Mouse (Mus musculus): ENCODE measurements around the gene Snrpb2. TPM values are rescaled to one million over a fixed set of nuclear protein-coding genes. Genes with fewer than 3 reads are reported as not detected.
A peak's percentile ranks its signal among the peaks of the same experiment; 100 is the strongest.

Gene Snrpb2
- 54.4 and 65.3 TPM in 2 replicates for polyA plus RNA-seq (2014; fragmentation: Nextera tagmentation; extraction: Ambion mirVana)

GRCm38 (mm10) chr2:143062812-143063792 is at the start of gene Snrpb2:
Gene Snrpb2 (plus strand): TSS chr2:143063039.
- H3K27ac ChIP-seq (ENCODE audit: low read depth, low read length), result no peak within 1 kb of the TSS
- 1% methylated on average over 55 of the region's 55 CpGs for WGBS
- ATAC-seq (ENCODE audit: low read depth), result peak; percentile 93

GRCm38 (mm10) chr2:143013057-143013456 is 49.8 kb upstream of the Snrpb2 start:
- H3K27ac ChIP-seq (ENCODE audit: low read depth, low read length), result no peak overlapping the region
- no peak overlapping the region for H3K9ac ChIP-seq (replicated peaks; ENCODE audit: low read depth, low read length)
- WGBS, result 80% methylated on average over 5 of the region's 5 CpGs
- H3K9me3 ChIP-seq (ENCODE audit: control insufficient read depth, low read length), result no peaks in the 10 kb centered on the region
- no peak overlapping the region for H3K4me3 ChIP-seq (ENCODE audit: low read depth, low read length)
- H3K27me3 ChIP-seq (ENCODE audit: control insufficient read depth, insufficient read depth, low read length), result no peaks in the 10 kb centered on the region
- no peak for ATAC-seq (ENCODE audit: low read depth)
- H3K36me3 ChIP-seq (ENCODE audit: control insufficient read depth, insufficient read depth, low read length), result no peaks in the 10 kb centered on the region
- H3K4me1 ChIP-seq (ENCODE audit: control insufficient read depth, insufficient read depth, low read length), result no peaks in the 10 kb centered on the region
- no peak overlapping the region for H3K4me2 ChIP-seq (ENCODE audit: low read depth, low read length)

More at GRCm38 (mm10) chr2:143062812-143063792, at the start of gene Snrpb2:
- Histone ChIP-seq H3K36me3 (ENCODE audit: control insufficient read depth, insufficient read depth, low read length) (peaks cover 15% of the 10 kb centered on the region), H3K4me3 (ENCODE audit: low read depth, low read length) (peak within 1 kb of the TSS; percentile 61), H3K9ac (replicated peaks; ENCODE audit: low read depth, low read length) (peak within 1 kb of the TSS; percentile 79), H3K27me3 (ENCODE audit: control insufficient read depth, insufficient read depth, low read length) (no peaks in the 10 kb centered on the region), H3K4me2 (ENCODE audit: low read depth, low read length) (peak within 1 kb of the TSS; percentile 84), H3K9me3 (ENCODE audit: control insufficient read depth, low read length) (no peaks in the 10 kb centered on the region), H3K4me1 (ENCODE audit: control insufficient read depth, insufficient read depth, low read length) (peaks cover 4% of the 10 kb centered on the region; the same call in 1 of the 2 replicates)

- ATAC-seq (ENCODE audit: low read depth), result peak; percentile 39; the same call in 1 of the 2 replicates
- Histone ChIP-seq H3K4me2 (ENCODE audit: low read depth, low read length) (no peak overlapping the region), H3K9ac (replicated peaks; ENCODE audit: low read depth, low read length) (no peak overlapping the region), H3K4me1 (ENCODE audit: control insufficient read depth, insufficient read depth, low read length) (peaks cover 5% of the 10 kb centered on the region; the same call in 1 of the 2 replicates), H3K27me3 (ENCODE audit: control insufficient read depth, insufficient read depth, low read length) (no peaks in the 10 kb centered on the region), H3K36me3 (ENCODE audit: control insufficient read depth, insufficient read depth, low read length) (no peaks in the 10 kb centered on the region), H3K9me3 (ENCODE audit: control insufficient read depth, low read length) (no peaks in the 10 kb centered on the region), H3K4me3 (ENCODE audit: low read depth, low read length) (no peak overlapping the region), H3K27ac (ENCODE audit: low read depth, low read length) (peak overlapping the region; percentile 58)
- 88% methylated on average over 8 of the region's 8 CpGs for WGBS
Measured at GRCm38 (mm10) chr2:143018084-143018483, 44.8 kb upstream of the Snrpb2 start.

- no peak overlapping the region for H3K4me2 ChIP-seq (ENCODE audit: low read depth, low read length)
- H3K9me3 ChIP-seq (ENCODE audit: control insufficient read depth, low read length), result no peaks in the 10 kb centered on the region
- peak; percentile 77 for ATAC-seq (ENCODE audit: low read depth)
- no peaks in the 10 kb centered on the region for H3K27me3 ChIP-seq (ENCODE audit: control insufficient read depth, insufficient read depth, low read length)
- peaks cover 5% of the 10 kb centered on the region; the same call in 1 of the 2 replicates for H3K4me1 ChIP-seq (ENCODE audit: control insufficient read depth, insufficient read depth, low read length)
- peak overlapping the region; percentile 58 for H3K27ac ChIP-seq (ENCODE audit: low read depth, low read length)
- no peaks in the 10 kb centered on the region for H3K36me3 ChIP-seq (ENCODE audit: control insufficient read depth, insufficient read depth, low read length)
- no peak overlapping the region for H3K4me3 ChIP-seq (ENCODE audit: low read depth, low read length)
- no peak overlapping the region for H3K9ac ChIP-seq (replicated peaks; ENCODE audit: low read depth, low read length)
- under 1% methylated on average over 5 of the region's 5 CpGs for WGBS
Measured at GRCm38 (mm10) chr2:143018591-143019130, 44.2 kb upstream of the Snrpb2 start.

- Histone ChIP-seq H3K4me3 (ENCODE audit: low read depth, low read length) (no peak overlapping the region), H3K9ac (replicated peaks; ENCODE audit: low read depth, low read length) (no peak overlapping the region), H3K4me2 (ENCODE audit: low read depth, low read length) (no peak overlapping the region), H3K4me1 (ENCODE audit: control insufficient read depth, insufficient read depth, low read length) (peaks cover 5% of the 10 kb centered on the region; the same call in 1 of the 2 replicates), H3K9me3 (ENCODE audit: control insufficient read depth, low read length) (no peaks in the 10 kb centered on the region), H3K27me3 (ENCODE audit: control insufficient read depth, insufficient read depth, low read length) (no peaks in the 10 kb centered on the region), H3K27ac (ENCODE audit: low read depth, low read length) (peak overlapping the region; percentile 13; the same call in 1 of the 2 replicates), H3K36me3 (ENCODE audit: control insufficient read depth, insufficient read depth, low read length) (no peaks in the 10 kb centered on the region)
- 16% methylated on average over 2 of the region's 2 CpGs for whole genome bisulfite sequencing
- peak; percentile 54; the same call in 1 of the 2 replicates for ATAC-seq (ENCODE audit: low read depth)
Measured at GRCm38 (mm10) chr2:143019727-143020126, 43.1 kb upstream of the Snrpb2 start.

- no peak overlapping the region for H3K9ac ChIP-seq (replicated peaks; ENCODE audit: low read depth, low read length)
- 89% methylated on average over 2 of the region's 2 CpGs for WGBS
- no peak overlapping the region for H3K4me3 ChIP-seq (ENCODE audit: low read depth, low read length)
- H3K36me3 ChIP-seq (ENCODE audit: control insufficient read depth, insufficient read depth, low read length), result no peaks in the 10 kb centered on the region
- no peak overlapping the region for H3K27ac ChIP-seq (ENCODE audit: low read depth, low read length)
- no peak overlapping the region for H3K4me2 ChIP-seq (ENCODE audit: low read depth, low read length)
- peaks cover 4% of the 10 kb centered on the region; the same call in 1 of the 2 replicates for H3K4me1 ChIP-seq (ENCODE audit: control insufficient read depth, insufficient read depth, low read length)
- H3K9me3 ChIP-seq (ENCODE audit: control insufficient read depth, low read length), result no peaks in the 10 kb centered on the region
- no peak for ATAC-seq (ENCODE audit: low read depth)
- H3K27me3 ChIP-seq (ENCODE audit: control insufficient read depth, insufficient read depth, low read length), result no peaks in the 10 kb centered on the region
Measured at GRCm38 (mm10) chr2:143023331-143023730, 39.5 kb upstream of the Snrpb2 start.

- ATAC-seq (ENCODE audit: low read depth), result no peak
- no peaks in the 10 kb centered on the region for H3K27me3 ChIP-seq (ENCODE audit: control insufficient read depth, insufficient read depth, low read length)
- no peaks in the 10 kb centered on the region for H3K36me3 ChIP-seq (ENCODE audit: control insufficient read depth, insufficient read depth, low read length)
- whole genome bisulfite sequencing, result 94% methylated on average over 4 of the region's 4 CpGs
- no peak overlapping the region for H3K4me2 ChIP-seq (ENCODE audit: low read depth, low read length)
- no peak overlapping the region for H3K4me3 ChIP-seq (ENCODE audit: low read depth, low read length)
- H3K9ac ChIP-seq (replicated peaks; ENCODE audit: low read depth, low read length), result no peak overlapping the region
- H3K4me1 ChIP-seq (ENCODE audit: control insufficient read depth, insufficient read depth, low read length), result no peaks in the 10 kb centered on the region
- H3K27ac ChIP-seq (ENCODE audit: low read depth, low read length), result no peak overlapping the region
- no peaks in the 10 kb centered on the region for H3K9me3 ChIP-seq (ENCODE audit: control insufficient read depth, low read length)
Measured at GRCm38 (mm10) chr2:143024226-143024625, 38.6 kb upstream of the Snrpb2 start.

GRCm38 (mm10) chr2:143031283-143031682 is 31.6 kb upstream of the Snrpb2 start:
- H3K4me3 ChIP-seq (ENCODE audit: low read depth, low read length), result no peak overlapping the region
- H3K27me3 ChIP-seq (ENCODE audit: control insufficient read depth, insufficient read depth, low read length), result no peaks in the 10 kb centered on the region
- H3K4me2 ChIP-seq (ENCODE audit: low read depth, low read length), result no peak overlapping the region
- peaks cover 15% of the 10 kb centered on the region for H3K4me1 ChIP-seq (ENCODE audit: control insufficient read depth, insufficient read depth, low read length)
- H3K9me3 ChIP-seq (ENCODE audit: control insufficient read depth, low read length), result no peaks in the 10 kb centered on the region
- peak; percentile 39; the same call in 1 of the 2 replicates for ATAC-seq (ENCODE audit: low read depth)
- no peak overlapping the region for H3K27ac ChIP-seq (ENCODE audit: low read depth, low read length)
- WGBS, result 60% methylated on average over 1 of the region's 1 CpGs
- no peaks in the 10 kb centered on the region for H3K36me3 ChIP-seq (ENCODE audit: control insufficient read depth, insufficient read depth, low read length)
- no peak overlapping the region for H3K9ac ChIP-seq (replicated peaks; ENCODE audit: low read depth, low read length)
